Mouse (Mus musculus) forebrain, embryonic 13.5 days (tissue): ENCODE measurements around the gene Ak4. TPM values are rescaled to one million over a fixed set of nuclear protein-coding genes. Genes with fewer than 3 reads are reported as not detected.

ENCODE experiments used
- ATAC-seq: fragments of 200-750 bp; cut with Nextera tagmentation; 2 replicates; pipeline ENCODE4 v1.8.0; 2017
- H3K27ac ChIP-seq: fragments of 300-500 bp; sonication (generic); 2 replicates; pipeline ENCODE4 v1.5.1; 2015; ENCODE audit warnings: inconsistent platforms, mild to moderate bottlenecking, moderate library complexity
- H3K27me3 ChIP-seq: fragments of 300-500 bp; sonication (generic); 2 replicates; pipeline ENCODE4 v1.6.1; 2015; ENCODE audit warnings: mild to moderate bottlenecking, inconsistent platforms
- H3K36me3 ChIP-seq: fragments of 300-500 bp; sonication (generic); 2 replicates; pipeline ENCODE4 v1.6.1; 2015; ENCODE audit warnings: mild to moderate bottlenecking, inconsistent platforms; ENCODE audit not compliant: poor library complexity, severe bottlenecking
- H3K4me1 ChIP-seq: fragments of 300-500 bp; sonication (generic); 2 replicates; pipeline ENCODE4 v1.6.1; 2015; ENCODE audit warnings: inconsistent platforms
- H3K4me2 ChIP-seq: fragments of 300-500 bp; sonication (generic); 2 replicates; pipeline ENCODE4 v1.6.1; 2015; ENCODE audit warnings: inconsistent platforms, mild to moderate bottlenecking, moderate library complexity
- H3K4me3 ChIP-seq: fragments of 300-500 bp; sonication (generic); 2 replicates; pipeline ENCODE4 v1.5.1; 2015; ENCODE audit warnings: mild to moderate bottlenecking, inconsistent platforms
- H3K9ac ChIP-seq: fragments of 300-500 bp; sonication (generic); 2 replicates; pipeline ENCODE4 v1.6.1; 2015; ENCODE audit warnings: mild to moderate bottlenecking, inconsistent platforms
- H3K9me3 ChIP-seq: fragments of 300-500 bp; sonication (generic); replicated peaks from 2 replicates; pipeline ENCODE4 v1.6.1; 2016; ENCODE audit warnings: inconsistent platforms
- WGBS: fragments of 180-500 bp; shearing (Covaris S2); methylation state at CpG from one replicate; pipeline ENCODE4 v1.1.7; 2015; 5-methylcytosine and 5-hydroxymethylcytosine counted together
- polyA plus RNA-seq: library from polyadenylated mRNA; unstranded; fragments of >200 nt; fragmentation: Nextera tagmentation; extraction: Ambion mirVana; gene quantifications from 2 replicates; pipeline ENCODE4 v1.2.1, GENCODE M21; 2015

Gene Ak4
- polyA plus RNA-seq, 1 experiment from 2014 or later: 9.7 TPM

DNA sequence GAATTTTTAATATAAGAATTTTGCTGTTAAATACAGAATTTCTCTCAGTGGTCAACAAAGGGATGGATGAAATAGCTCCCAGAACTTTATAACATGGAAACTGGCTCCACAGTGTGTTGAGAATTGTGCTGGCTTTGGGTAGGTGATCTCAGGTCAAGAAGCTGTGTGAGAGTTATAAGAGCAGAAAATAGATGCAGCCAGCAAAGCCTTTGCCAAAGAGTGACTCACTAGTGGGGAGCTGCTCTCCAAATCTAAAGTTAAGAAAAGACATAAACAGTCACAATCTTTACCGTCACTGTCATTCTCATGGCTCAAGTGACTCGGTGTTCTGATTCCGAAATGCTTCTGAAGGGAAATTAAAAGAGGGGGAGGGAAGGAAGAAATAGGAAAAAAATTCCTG is 53.7 kb downstream of the Ak4 start:
- no peak for ATAC-seq
- no peak overlapping the region for H3K9ac ChIP-seq
- no peak overlapping the region for H3K4me3 ChIP-seq
- no peaks in the 10 kb centered on the region for H3K4me1 ChIP-seq
- no peaks in the 10 kb centered on the region for H3K36me3 ChIP-seq
- H3K9me3 ChIP-seq: no peaks in the 10 kb centered on the region
- H3K4me2 ChIP-seq: no peak overlapping the region
- H3K27me3 ChIP-seq: no peaks in the 10 kb centered on the region
- WGBS: 93% methylated on average over 3 of the region's 3 CpGs
- H3K27ac ChIP-seq: no peak overlapping the region

DNA sequence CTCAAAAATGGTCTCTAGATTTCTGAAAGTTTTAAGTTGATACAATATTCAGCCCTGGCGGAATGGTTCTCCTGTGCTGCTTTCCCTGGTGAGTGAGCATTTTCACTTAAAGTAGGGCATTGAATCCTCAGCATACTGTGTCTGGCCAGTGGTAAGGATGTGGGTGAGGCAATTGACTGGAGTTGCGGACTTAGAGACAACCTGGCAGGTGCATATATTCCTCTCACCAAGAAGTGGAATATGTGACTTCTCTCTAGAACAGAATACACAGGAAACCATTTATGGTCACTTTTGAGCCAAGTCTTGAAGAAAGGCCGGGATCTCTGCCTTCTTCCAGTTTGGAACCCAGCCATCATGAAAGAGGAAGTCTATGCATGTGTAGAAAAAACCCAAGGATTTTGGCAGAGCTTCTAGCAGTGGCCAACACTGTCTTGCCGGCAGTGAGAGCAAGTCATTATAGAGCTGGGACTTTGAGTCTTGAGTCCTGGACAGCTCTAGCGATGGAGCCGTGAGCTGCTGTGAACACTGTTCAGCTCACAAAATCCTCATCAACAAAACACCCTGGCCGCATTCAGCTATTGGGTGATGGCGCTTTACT is 71.3 kb downstream of the Ak4 start:
- H3K9me3 ChIP-seq: no peaks in the 10 kb centered on the region
- H3K9ac ChIP-seq: no peak overlapping the region
- no peaks in the 10 kb centered on the region for H3K4me1 ChIP-seq
- no peak overlapping the region for H3K4me2 ChIP-seq
- no peak for ATAC-seq
- peaks cover 10% of the 10 kb centered on the region for H3K27me3 ChIP-seq
- H3K4me3 ChIP-seq: no peak overlapping the region
- no peak overlapping the region for H3K27ac ChIP-seq
- no peaks in the 10 kb centered on the region for H3K36me3 ChIP-seq
- 92% methylated on average over 8 of the region's 8 CpGs for WGBS

DNA sequence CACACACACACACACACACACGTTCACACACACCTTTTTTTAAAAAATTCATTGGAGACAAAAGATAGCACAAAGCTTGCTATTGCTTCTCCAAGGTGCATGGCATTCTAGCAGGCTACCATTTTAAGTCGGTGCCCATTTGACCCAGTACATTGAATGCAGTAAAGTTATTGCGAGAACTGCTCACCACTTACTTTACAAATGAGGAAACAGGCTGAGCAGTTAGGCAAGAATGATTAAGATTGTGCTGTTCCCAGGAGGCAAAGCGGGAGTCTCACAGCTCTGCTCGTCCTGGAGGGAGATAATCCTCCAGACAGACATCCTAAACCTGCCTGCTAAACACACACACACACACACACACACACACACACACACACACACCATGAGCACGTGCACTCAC is 72.6 kb downstream of the Ak4 start:
- Histone ChIP-seq H3K4me3 (no peak overlapping the region), H3K9me3 (no peaks in the 10 kb centered on the region), H3K4me1 (peaks cover 8% of the 10 kb centered on the region), H3K36me3 (no peaks in the 10 kb centered on the region), H3K27me3 (peaks cover 22% of the 10 kb centered on the region), H3K4me2 (no peak overlapping the region), H3K9ac (no peak overlapping the region), H3K27ac (no peak overlapping the region)
- WGBS: 67% methylated on average over 6 of the region's 6 CpGs
- ATAC-seq: no peak

DNA sequence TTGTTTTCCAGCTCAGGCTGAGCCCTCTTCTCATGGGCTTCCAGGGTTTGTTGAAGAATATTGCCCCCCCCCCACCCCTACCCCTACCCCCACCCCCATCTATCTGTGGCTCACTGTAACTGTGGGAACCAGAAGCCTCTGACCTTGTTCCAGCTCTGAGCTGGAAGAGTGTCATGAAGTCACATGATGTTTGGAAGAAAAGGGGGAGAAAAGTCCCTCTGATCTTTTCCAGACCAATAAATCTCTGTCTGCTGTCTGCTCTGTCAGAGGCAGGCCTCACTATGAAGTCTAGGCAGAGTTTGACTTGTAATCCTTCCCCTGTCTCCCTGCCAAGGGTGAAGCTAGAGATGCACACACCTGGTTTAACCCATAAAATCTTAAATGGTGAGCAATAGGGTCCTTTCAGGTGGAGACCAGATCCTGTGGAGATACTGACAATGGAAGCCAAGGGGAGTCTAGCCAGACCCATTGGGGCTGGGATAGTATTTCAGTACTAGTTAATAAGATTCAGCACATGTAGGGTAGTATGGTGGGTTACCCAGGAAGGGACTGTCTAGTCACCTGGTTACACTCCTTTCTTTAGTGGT is 74.6 kb downstream of the Ak4 start:
- Histone ChIP-seq H3K36me3 (no peaks in the 10 kb centered on the region), H3K9ac (no peak overlapping the region), H3K4me3 (no peak overlapping the region), H3K27me3 (peaks cover 41% of the 10 kb centered on the region), H3K4me1 (peaks cover 17% of the 10 kb centered on the region), H3K4me2 (no peak overlapping the region), H3K9me3 (no peaks in the 10 kb centered on the region), H3K27ac (no peak overlapping the region)
- no peak for ATAC-seq

DNA sequence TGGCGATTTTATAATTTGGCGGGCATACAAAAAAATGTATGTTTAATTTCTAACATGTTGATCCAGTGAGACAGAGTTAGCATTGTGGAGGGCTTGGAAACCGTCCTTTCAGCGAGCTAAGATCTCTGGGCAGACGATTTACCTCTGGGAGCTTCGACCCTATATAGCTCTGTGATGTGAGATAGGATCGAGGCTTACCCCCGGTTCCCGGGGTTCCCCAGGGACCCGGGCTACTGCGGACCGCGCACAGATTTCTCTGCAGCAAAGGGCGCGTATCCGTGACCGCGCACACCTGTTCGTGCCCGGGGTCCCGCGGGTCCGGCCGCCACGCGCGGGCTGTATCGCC is 77.1 kb downstream of the Ak4 start:
- H3K4me3 ChIP-seq: peak overlapping the region; percentile 64
- no peaks in the 10 kb centered on the region for H3K36me3 ChIP-seq
- H3K4me1 ChIP-seq: peaks cover 17% of the 10 kb centered on the region
- H3K9ac ChIP-seq: peak overlapping the region; percentile 70
- no peak for ATAC-seq
- H3K4me2 ChIP-seq: peak overlapping the region; percentile 98
- WGBS: 2% methylated on average over 28 of the region's 28 CpGs
- H3K27me3 ChIP-seq: peaks cover 48% of the 10 kb centered on the region
- no peaks in the 10 kb centered on the region for H3K9me3 ChIP-seq
- H3K27ac ChIP-seq: no peak overlapping the region

DNA sequence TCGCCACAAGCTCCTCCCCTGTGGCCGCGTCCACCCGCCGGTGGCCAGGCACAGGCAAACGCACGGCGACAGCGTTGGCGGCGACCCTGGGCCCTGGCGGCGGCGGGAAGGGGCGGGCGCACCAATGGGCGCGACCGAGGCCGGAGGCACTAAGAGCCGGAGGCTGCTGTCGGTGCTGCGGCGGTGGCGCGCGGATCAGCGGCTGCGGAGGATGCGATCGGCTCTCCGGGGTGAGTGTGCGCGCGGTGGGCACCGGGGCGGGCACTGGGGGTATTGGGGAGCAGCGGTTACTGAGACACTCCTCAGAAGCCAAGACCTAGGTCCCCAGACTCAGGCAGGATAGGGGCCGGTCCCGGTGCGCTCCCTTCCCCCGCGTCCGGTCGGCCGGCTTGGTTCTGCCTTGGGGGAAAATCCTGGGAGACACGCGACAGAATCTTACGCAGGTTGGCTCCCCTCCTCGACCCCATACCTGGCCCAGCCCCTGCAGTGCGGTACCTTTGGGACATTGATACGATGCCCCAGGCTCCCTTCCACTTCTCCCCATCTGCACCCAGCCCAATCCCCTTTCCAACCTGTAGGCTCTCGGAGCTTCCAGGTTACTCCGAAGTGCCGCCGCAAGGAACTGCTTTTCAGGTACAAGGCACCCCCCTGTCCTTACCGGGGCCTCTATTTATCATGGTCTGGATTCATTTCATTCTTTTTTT is 77.6 kb downstream of the Ak4 start, which contains the start of gene Dnajc6:
Dnajc6 (plus strand) TSS at position 115 of the 704 bp plus-strand sequence.
- peak within 1 kb of the TSS; percentile 98 for H3K4me2 ChIP-seq
- no peaks in the 10 kb centered on the region for H3K36me3 ChIP-seq
- ATAC-seq: peak; percentile 78
- peak within 1 kb of the TSS; percentile 64 for H3K4me3 ChIP-seq
- H3K9ac ChIP-seq: peak within 1 kb of the TSS; percentile 70
- peaks cover 17% of the 10 kb centered on the region for H3K4me1 ChIP-seq
- peaks cover 48% of the 10 kb centered on the region for H3K27me3 ChIP-seq
- no peak within 1 kb of the TSS for H3K27ac ChIP-seq
- WGBS: under 1% methylated on average over 55 of the region's 57 CpGs
- H3K9me3 ChIP-seq: no peaks in the 10 kb centered on the region

DNA sequence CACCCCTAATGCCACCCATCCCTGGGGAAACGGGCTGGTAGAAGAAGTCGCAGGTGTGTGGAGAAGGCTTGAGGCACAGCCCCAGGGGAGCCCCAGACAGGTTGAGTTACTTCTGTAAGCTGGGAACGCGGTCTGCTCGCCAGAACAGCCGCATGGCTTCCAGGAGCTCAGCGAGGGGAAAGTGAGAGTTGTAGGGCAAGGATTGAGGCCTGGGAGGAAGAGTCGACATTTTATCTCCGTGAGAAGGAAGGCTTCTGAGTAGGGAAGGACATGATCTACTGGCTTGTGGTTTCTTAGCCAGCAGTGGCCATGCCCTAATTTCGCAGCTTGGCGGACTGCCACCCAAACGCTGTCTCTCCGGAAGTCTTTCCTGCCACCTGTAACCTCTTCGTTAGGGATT is 78.3 kb downstream of the Ak4 start:
- H3K9ac ChIP-seq: peak overlapping the region; percentile 37; the same call in 1 of the 2 replicates
- H3K9me3 ChIP-seq: no peaks in the 10 kb centered on the region
- H3K27me3 ChIP-seq: peaks cover 48% of the 10 kb centered on the region
- no peak overlapping the region for H3K27ac ChIP-seq
- WGBS: 7% methylated on average over 14 of the region's 14 CpGs
- no peaks in the 10 kb centered on the region for H3K36me3 ChIP-seq
- peak overlapping the region; percentile 98 for H3K4me2 ChIP-seq
- no peak for ATAC-seq
- peaks cover 17% of the 10 kb centered on the region for H3K4me1 ChIP-seq
- H3K4me3 ChIP-seq: peak overlapping the region; percentile 64

DNA sequence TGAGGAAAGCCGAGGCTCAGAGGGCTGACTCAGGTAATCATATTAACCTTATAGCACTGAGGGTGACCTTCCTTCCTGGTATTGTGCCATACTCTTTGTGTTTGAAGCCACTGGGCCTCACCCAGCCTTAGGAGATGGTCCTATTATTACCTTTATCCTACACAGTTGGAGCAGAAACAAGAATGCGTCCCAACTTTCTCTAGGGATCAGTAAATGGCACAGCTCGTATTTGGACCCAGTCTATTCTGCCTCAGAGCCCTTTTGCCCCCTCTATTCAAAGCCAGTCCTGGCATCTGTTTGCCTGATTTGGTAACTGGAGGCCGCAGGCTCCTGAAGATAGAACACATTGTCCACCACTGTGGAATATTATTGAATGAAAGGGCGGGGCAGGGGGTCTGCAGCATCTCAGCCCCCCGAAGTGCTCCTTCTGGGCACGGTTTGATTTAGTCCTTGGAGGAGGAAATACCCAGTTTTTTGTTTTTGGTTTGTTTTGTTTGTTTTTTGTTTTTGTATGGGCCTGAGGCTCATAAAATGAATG is 85.5 kb downstream of the Ak4 start:
- H3K9ac ChIP-seq: no peak overlapping the region
- H3K9me3 ChIP-seq: no peaks in the 10 kb centered on the region
- ATAC-seq: no peak
- H3K4me1 ChIP-seq: peaks cover 17% of the 10 kb centered on the region
- H3K36me3 ChIP-seq: no peaks in the 10 kb centered on the region
- H3K27ac ChIP-seq: no peak overlapping the region
- no peak overlapping the region for H3K4me2 ChIP-seq
- 23% methylated on average over 7 of the region's 7 CpGs for WGBS
- peaks cover 7% of the 10 kb centered on the region; the same call in 1 of the 2 replicates for H3K27me3 ChIP-seq
- H3K4me3 ChIP-seq: no peak overlapping the region

DNA sequence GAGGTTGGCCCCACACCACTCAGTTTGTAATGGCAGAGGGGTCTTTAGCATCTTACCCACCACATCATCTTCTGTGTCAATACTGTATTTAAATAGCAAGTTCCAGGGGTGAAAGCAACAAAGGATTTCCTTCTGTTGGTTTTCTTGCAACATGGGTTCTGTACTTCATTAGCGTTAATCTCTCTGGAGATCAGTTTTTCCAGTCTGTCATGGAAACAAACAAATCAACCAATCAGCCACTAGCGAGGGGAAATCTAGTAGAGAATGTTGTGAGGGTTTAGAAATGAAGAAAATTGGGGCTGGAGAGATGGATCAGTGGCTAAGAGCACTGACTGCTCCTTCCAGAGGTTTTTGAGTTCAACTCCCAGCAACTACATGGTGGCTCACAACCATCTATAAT is 86.9 kb downstream of the Ak4 start:
- H3K27ac ChIP-seq: no peak overlapping the region
- no peak overlapping the region for H3K4me2 ChIP-seq
- H3K36me3 ChIP-seq: no peaks in the 10 kb centered on the region
- peaks cover 19% of the 10 kb centered on the region for H3K4me1 ChIP-seq
- H3K9me3 ChIP-seq: no peaks in the 10 kb centered on the region
- no peak overlapping the region for H3K9ac ChIP-seq
- ATAC-seq: no peak
- peaks cover 12% of the 10 kb centered on the region; the same call in 1 of the 2 replicates for H3K27me3 ChIP-seq
- 85% methylated on average over 2 of the region's 2 CpGs for WGBS
- no peak overlapping the region for H3K4me3 ChIP-seq

DNA sequence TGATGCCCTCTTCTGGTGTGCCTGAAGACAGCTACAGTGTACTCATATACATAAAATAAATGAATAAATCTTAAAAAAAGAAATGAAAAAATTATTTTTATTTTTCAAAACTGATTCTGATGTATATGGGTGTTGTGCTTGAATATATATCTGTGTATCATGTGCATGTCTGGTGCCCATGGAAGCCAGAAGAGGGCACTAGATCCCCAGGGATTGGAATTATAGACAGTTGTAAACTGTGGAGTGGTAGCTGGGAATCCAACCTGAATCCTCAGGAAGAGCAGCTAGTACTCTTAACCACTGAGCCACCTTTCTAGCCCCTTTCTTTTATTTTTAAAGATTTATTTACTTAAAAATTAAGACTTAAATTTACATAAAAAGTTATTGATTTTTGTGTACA is 87.3 kb downstream of the Ak4 start:
- no peak overlapping the region for H3K9ac ChIP-seq
- ATAC-seq: no peak
- no peak overlapping the region for H3K4me2 ChIP-seq
- no peaks in the 10 kb centered on the region for H3K36me3 ChIP-seq
- no peaks in the 10 kb centered on the region for H3K9me3 ChIP-seq
- peaks cover 12% of the 10 kb centered on the region; the same call in 1 of the 2 replicates for H3K27me3 ChIP-seq
- peaks cover 19% of the 10 kb centered on the region for H3K4me1 ChIP-seq
- no peak overlapping the region for H3K27ac ChIP-seq
- H3K4me3 ChIP-seq: no peak overlapping the region

DNA sequence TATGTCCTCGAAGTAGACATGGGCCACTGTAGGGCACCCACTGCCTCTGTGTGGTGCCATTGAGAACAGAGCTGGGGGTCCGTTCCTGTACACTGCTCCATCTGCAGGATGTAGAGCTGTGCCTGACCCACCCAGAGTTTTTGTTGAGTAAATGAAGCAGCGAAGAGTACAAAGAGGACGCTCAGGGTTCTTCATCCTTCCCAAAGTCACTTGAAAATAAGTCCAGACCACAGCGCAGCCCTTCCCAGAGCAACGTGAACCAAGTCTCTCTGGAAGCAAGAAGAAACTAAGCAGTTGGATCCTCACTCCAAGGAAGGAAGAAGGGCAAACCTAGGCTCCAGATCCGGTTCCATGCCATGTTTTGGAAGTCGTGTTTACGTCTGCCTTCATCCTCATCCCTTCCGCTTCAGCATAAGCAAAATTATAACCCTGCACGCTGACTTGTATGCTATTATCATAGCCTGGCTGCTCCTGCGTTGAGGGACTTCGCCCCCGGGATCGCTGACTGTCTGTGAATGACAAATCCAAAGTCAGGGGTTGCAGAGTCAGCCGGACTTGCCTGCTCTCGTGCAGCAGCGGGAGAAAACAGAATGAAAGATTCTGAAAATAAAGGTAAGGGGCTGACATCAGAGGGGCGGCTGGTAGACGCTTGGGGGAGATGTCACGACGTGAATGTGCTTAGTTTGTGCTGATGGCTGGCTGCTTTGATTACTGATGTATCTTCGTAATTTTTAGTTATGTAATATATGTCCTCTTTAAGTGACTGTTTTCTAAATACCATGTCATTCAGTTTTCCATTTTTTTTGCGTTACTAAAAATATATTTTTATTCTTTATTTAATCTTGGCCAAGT is 88.7 kb downstream of the Ak4 start:
- no peaks in the 10 kb centered on the region for H3K9me3 ChIP-seq
- H3K4me3 ChIP-seq: peak overlapping the region; percentile 51
- 10% methylated on average over 24 of the region's 24 CpGs for WGBS
- peak; percentile 75 for ATAC-seq
- H3K36me3 ChIP-seq: no peaks in the 10 kb centered on the region
- peaks cover 12% of the 10 kb centered on the region; the same call in 1 of the 2 replicates for H3K27me3 ChIP-seq
- peak overlapping the region; percentile 60 for H3K9ac ChIP-seq
- H3K4me1 ChIP-seq: peaks cover 19% of the 10 kb centered on the region
- peak overlapping the region; percentile 93 for H3K4me2 ChIP-seq
- H3K27ac ChIP-seq: no peak overlapping the region

DNA sequence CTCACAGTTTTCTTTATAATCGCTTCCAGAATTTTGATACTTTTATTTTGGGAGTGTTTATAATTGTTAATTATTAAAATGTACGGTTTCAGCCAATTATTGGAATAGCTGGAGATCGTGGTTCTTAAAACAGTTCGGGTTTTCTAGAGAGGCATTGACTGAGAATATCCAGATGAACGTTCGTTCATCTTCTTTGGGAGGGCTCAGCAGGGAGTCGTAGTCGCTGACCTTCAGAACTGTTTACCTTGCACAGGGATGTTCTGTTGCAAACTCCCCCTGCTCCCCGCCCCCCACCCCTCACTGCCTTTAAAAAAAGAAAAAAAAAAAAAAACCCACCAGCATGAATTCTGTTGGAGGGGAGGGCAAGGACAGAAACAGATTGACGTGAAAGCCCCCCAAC is 89.4 kb downstream of the Ak4 start:
- Histone ChIP-seq H3K4me2 (peak overlapping the region; percentile 93), H3K4me1 (peaks cover 19% of the 10 kb centered on the region), H3K36me3 (no peaks in the 10 kb centered on the region), H3K9me3 (no peaks in the 10 kb centered on the region), H3K27ac (no peak overlapping the region), H3K4me3 (peak overlapping the region; percentile 51), H3K27me3 (peaks cover 12% of the 10 kb centered on the region; the same call in 1 of the 2 replicates), H3K9ac (peak overlapping the region; percentile 68)
- 3% methylated on average over 10 of the region's 10 CpGs for WGBS
- ATAC-seq: no peak
